Mouse (Mus musculus): Measurements from ENCODE around the gene Met. TPM values are rescaled to one million over a fixed set of nuclear protein-coding genes. Genes with fewer than 3 reads are reported as not detected.

Met gene
- polyA plus RNA-seq, 1 experiment = not detected

GRCm38 (mm10) chr6:17595712-17596462 is 132.3 kb downstream of the Met start:
- WGBS = 82% methylated on average over 11 of the region's 11 CpGs
- Histone ChIP-seq H3K27ac (ENCODE audit: insufficient read depth, low read depth, low read length) (no peak overlapping the region), H3K4me1 (ENCODE audit: control insufficient read depth, insufficient read depth, low read length) (no peaks in the 10 kb centered on the region), H3K4me3 (ENCODE audit: insufficient read depth, low read depth, low read length) (no peak overlapping the region)
- no peak for TF ChIP-seq POLR2A (IDR thresholded peaks at IDR 0.05; ENCODE audit: insufficient read depth, low read depth, low read length)
- no peak for TF ChIP-seq CTCF (IDR thresholded peaks at IDR 0.05; ENCODE audit: insufficient read depth, low read depth, low read length)

DNA sequence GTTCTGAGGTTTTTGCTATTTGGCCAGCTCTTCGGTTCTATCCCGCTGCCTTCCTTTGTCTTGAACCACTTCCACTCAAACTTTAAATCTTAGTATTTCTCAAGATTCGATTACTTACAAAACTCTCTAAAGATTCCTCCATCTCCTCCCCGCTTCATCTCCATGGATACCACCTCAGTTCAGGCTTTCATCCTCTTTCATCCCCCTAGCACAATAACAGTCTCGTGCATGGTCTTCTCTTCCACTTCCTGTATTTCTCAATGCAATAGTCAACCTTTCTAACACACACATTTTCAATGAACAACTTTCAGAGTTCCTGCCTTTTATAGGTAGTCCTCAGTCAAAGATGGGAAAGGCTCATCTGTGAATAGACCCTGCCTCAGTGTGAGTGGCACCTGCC is 135.8 kb downstream of the Met start:
- WGBS = 59% methylated on average over 5 of the region's 5 CpGs
- no peak overlapping the region for H3K4me3 ChIP-seq (ENCODE audit: insufficient read depth, low read depth, low read length)
- TF ChIP-seq POLR2A (IDR thresholded peaks at IDR 0.05; ENCODE audit: insufficient read depth, low read depth, low read length) = no peak
- TF ChIP-seq CTCF (IDR thresholded peaks at IDR 0.05; ENCODE audit: insufficient read depth, low read depth, low read length) = no peak
- H3K4me1 ChIP-seq (ENCODE audit: control insufficient read depth, insufficient read depth, low read length) = no peaks in the 10 kb centered on the region
- H3K27ac ChIP-seq (ENCODE audit: insufficient read depth, low read depth, low read length) = no peak overlapping the region

DNA sequence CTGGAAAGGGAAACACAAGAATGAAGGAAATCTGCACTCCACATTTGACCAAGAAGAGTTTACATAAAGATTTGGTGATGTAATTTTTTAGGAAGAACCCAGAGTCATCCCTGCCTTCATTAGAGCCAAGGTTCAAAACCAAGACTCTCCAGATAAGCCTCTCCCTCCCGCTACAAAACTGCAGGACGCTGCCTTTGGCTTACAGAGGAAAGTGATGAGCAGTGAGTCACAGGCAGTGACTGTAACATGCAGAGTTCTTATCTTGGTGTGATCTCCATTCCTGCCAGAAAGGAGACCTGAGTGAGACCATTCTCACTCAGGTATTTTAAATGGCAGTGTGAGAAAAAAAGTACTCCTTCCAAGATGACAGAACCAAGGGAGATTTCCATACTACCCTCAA is 137.9 kb downstream of the Met start:
- 63% methylated on average over 2 of the region's 2 CpGs for WGBS
- H3K4me3 ChIP-seq (ENCODE audit: insufficient read depth, low read depth, low read length) = no peak overlapping the region
- no peaks in the 10 kb centered on the region for H3K4me1 ChIP-seq (ENCODE audit: control insufficient read depth, insufficient read depth, low read length)
- TF ChIP-seq CTCF (IDR thresholded peaks at IDR 0.05; ENCODE audit: insufficient read depth, low read depth, low read length) (no peak), POLR2A (IDR thresholded peaks at IDR 0.05; ENCODE audit: insufficient read depth, low read depth, low read length) (no peak)
- no peak overlapping the region for H3K27ac ChIP-seq (ENCODE audit: insufficient read depth, low read depth, low read length)

DNA sequence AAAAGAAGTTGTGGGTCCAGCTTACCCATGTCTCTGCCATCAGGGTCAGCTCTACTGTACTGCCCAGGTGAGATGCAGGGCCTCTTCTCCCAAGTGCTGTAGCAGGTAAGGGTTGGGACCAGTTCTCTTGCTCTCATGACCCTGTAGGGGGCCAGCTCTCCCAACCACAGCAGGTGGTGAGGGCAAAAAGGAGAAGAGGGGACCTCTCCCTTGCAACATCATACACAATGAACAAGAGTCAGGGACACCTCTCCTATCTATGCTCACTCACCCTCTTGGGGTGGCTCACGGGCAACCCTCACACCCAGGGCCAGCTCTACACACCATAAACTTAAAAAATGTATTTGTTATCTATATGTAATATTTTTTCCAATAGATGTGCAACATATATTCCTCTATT is 143.3 kb downstream of the Met start:
- TF ChIP-seq CTCF (IDR thresholded peaks at IDR 0.05; ENCODE audit: insufficient read depth, low read depth, low read length) (no peak), POLR2A (IDR thresholded peaks at IDR 0.05; ENCODE audit: insufficient read depth, low read depth, low read length) (no peak)
- Histone ChIP-seq H3K27ac (ENCODE audit: insufficient read depth, low read depth, low read length) (no peak overlapping the region), H3K4me3 (ENCODE audit: insufficient read depth, low read depth, low read length) (no peak overlapping the region), H3K4me1 (ENCODE audit: control insufficient read depth, insufficient read depth, low read length) (no peaks in the 10 kb centered on the region)
- 96% methylated on average over 1 of the region's 1 CpGs for WGBS

DNA sequence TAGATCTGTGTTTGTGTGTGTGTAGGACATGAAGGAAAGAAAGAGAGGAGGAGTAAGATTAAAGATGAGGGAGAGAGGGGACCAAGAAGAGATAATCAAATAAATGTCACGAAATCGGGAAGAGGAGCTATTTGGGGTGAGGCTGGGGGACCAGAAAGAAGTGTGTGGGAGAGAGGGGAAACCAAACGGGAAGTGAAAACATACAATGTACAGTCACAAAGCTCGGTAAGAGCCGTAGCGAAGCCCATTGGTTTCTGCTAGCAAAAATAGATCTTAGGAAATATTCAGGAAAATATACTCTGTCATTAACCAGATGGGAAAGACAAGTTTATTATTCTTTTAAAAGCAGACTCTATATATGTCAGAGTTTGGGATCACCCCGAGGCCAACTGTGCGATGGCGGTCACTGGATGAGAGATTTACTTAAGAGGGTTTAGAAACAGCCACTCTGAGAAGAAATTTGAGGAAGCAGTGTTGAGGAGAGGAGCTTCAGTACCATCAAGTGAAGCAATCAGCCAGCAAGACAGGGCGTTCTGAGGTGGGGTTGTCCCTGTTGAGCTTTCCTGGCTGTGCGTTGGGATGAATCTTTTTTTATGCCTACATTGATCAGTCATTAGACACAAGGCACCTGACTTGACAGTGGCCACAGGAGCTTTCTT is 147.9 kb downstream of the Met start:
- H3K4me3 ChIP-seq (ENCODE audit: insufficient read depth, low read depth, low read length) = no peak overlapping the region
- 86% methylated on average over 11 of the region's 11 CpGs for WGBS
- no peak overlapping the region for H3K27ac ChIP-seq (ENCODE audit: insufficient read depth, low read depth, low read length)
- no peak for TF ChIP-seq POLR2A (IDR thresholded peaks at IDR 0.05; ENCODE audit: insufficient read depth, low read depth, low read length)
- no peak for TF ChIP-seq CTCF (IDR thresholded peaks at IDR 0.05; ENCODE audit: insufficient read depth, low read depth, low read length)
- H3K4me1 ChIP-seq (ENCODE audit: control insufficient read depth, insufficient read depth, low read length) = no peaks in the 10 kb centered on the region

DNA sequence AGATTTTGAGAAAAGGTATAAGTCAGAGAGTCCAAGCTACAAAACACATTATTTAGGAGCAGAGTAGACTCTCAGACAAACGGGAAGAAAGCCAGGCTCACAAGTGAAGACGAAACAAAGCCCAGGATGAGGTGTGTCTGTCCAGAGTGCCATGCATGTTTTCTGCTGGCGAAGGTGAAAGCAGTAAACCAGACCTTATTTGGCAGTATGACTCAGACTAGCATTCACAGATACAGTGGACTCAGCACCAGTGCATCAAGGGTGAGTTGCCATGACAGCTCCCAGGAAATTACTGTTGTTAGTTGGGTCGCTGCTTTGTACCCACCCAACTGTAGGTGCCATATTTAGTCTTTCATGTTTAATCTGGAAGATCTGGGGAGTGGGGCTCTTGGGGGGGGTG is 149.1 kb downstream of the Met start:
- Histone ChIP-seq H3K27ac (ENCODE audit: insufficient read depth, low read depth, low read length) (no peak overlapping the region), H3K4me1 (ENCODE audit: control insufficient read depth, insufficient read depth, low read length) (no peaks in the 10 kb centered on the region), H3K4me3 (ENCODE audit: insufficient read depth, low read depth, low read length) (no peak overlapping the region)
- no peak for TF ChIP-seq POLR2A (IDR thresholded peaks at IDR 0.05; ENCODE audit: insufficient read depth, low read depth, low read length)
- WGBS = 74% methylated on average over 4 of the region's 4 CpGs

DNA sequence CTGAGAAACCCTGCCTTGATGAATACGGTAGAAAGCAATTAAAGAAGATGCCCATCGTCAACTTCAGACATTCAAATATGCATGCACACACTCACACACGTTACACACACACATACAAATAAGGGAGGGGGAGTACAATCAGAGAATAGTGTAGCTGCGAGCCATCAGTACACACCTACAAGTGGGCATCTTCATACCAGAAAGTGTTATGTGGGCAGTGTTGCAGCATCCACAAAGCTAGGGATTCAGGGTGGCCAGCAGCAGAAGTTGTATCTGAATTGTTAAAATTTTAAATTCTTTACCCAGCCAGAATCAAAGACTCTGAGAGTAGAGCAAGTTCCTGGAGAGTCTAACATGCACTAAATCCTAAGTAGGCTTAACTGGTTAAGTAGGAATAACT is 157.2 kb downstream of the Met start:
- no peak overlapping the region for H3K4me3 ChIP-seq (ENCODE audit: insufficient read depth, low read depth, low read length)
- H3K27ac ChIP-seq (ENCODE audit: insufficient read depth, low read depth, low read length) = no peak overlapping the region
- 77% methylated on average over 4 of the region's 4 CpGs for WGBS
- no peaks in the 10 kb centered on the region for H3K4me1 ChIP-seq (ENCODE audit: control insufficient read depth, insufficient read depth, low read length)
- TF ChIP-seq POLR2A (IDR thresholded peaks at IDR 0.05; ENCODE audit: insufficient read depth, low read depth, low read length) (no peak), CTCF (IDR thresholded peaks at IDR 0.05; ENCODE audit: insufficient read depth, low read depth, low read length) (no peak)

GRCm38 (mm10) chr6:17621436-17621835 is 157.8 kb downstream of the Met start:
- Histone ChIP-seq H3K4me3 (ENCODE audit: insufficient read depth, low read depth, low read length) (no peak overlapping the region), H3K4me1 (ENCODE audit: control insufficient read depth, insufficient read depth, low read length) (no peaks in the 10 kb centered on the region), H3K27ac (ENCODE audit: insufficient read depth, low read depth, low read length) (no peak overlapping the region)
- no peak for TF ChIP-seq CTCF (IDR thresholded peaks at IDR 0.05; ENCODE audit: insufficient read depth, low read depth, low read length)
- no peak for TF ChIP-seq POLR2A (IDR thresholded peaks at IDR 0.05; ENCODE audit: insufficient read depth, low read depth, low read length)
- WGBS = 66% methylated on average over 3 of the region's 3 CpGs

Other genes with a start within 250 kb of the Met start
- not detected in 2 replicates for gene Cav2, start 182.6 kb upstream of the Met start, polyA plus RNA-seq (2012; ENCODE audit: insufficient read depth, insufficient read length, low replicate concordance, missing spikeins)
- gene Cav1, start 157.5 kb upstream of the Met start, polyA plus RNA-seq (2012; ENCODE audit: insufficient read depth, insufficient read length, low replicate concordance, missing spikeins) = not detected in 2 replicates
- 161 and 490 TPM in 2 replicates for gene Capza2, start 172.4 kb downstream of the Met start, polyA plus RNA-seq (2012; ENCODE audit: insufficient read depth, insufficient read length, low replicate concordance, missing spikeins)
- not detected in 2 replicates for gene St7, start 229.1 kb downstream of the Met start, polyA plus RNA-seq (2012; ENCODE audit: insufficient read depth, insufficient read length, low replicate concordance, missing spikeins)